Mouse (Mus musculus) limb, embryonic 15.5 days (tissue): ENCODE results near the gene Etl4. TPM values are rescaled to one million over a fixed set of nuclear protein-coding genes. Genes with fewer than 3 reads are reported as not detected.
"Not testable (repeated sequence)": the region's sequence is repeated elsewhere in the genome, so short reads cannot be mapped to it uniquely, and the experiment has no call there.

Experiments
- ATAC-seq: fragments of 200-750 bp; cut with Nextera tagmentation; 2 replicates; pipeline ENCODE4 v1.8.0; 2017; ENCODE audit warnings: low read depth, moderate TSS enrichment; ENCODE audit not compliant: insufficient number of reproducible peaks, low FRiP score, low TSS enrichment
- H3K27ac ChIP-seq: fragments of 300-500 bp; sonication (generic); 2 replicates; pipeline ENCODE4 v1.5.1; 2015; ENCODE audit warnings: moderate library complexity, mild to moderate bottlenecking, inconsistent platforms
- H3K27me3 ChIP-seq: fragments of 300-500 bp; sonication (generic); 2 replicates; pipeline ENCODE4 v1.6.1; 2015; ENCODE audit warnings: inconsistent platforms
- H3K36me3 ChIP-seq: fragments of 300-500 bp; sonication (generic); 2 replicates; pipeline ENCODE4 v1.6.1; 2015; ENCODE audit warnings: inconsistent platforms
- H3K4me1 ChIP-seq: fragments of 300-500 bp; sonication (generic); 2 replicates; pipeline ENCODE4 v1.6.1; 2015; ENCODE audit warnings: inconsistent platforms
- H3K4me2 ChIP-seq: fragments of 300-500 bp; sonication (generic); 2 replicates; pipeline ENCODE4 v1.6.1; 2015; ENCODE audit warnings: mild to moderate bottlenecking, inconsistent platforms
- H3K4me3 ChIP-seq: fragments of 300-500 bp; sonication (generic); 2 replicates; pipeline ENCODE4 v1.5.1; 2015; ENCODE audit warnings: mild to moderate bottlenecking, inconsistent platforms
- H3K9ac ChIP-seq: fragments of 300-500 bp; sonication (generic); 2 replicates; pipeline ENCODE4 v1.6.1; 2015; ENCODE audit warnings: inconsistent platforms
- H3K9me3 ChIP-seq: fragments of 300-500 bp; sonication (generic); 2 replicates; pipeline ENCODE4 v1.6.1; 2016; ENCODE audit warnings: inconsistent platforms
- WGBS: fragments of 180-500 bp; shearing (Covaris S2); methylation state at CpG from one replicate; pipeline ENCODE4 v1.1.7; 2015; 5-methylcytosine and 5-hydroxymethylcytosine counted together
- polyA plus RNA-seq: library from polyadenylated mRNA; unstranded; fragments of >200 nt; fragmentation: Nextera tagmentation; extraction: Ambion mirVana; gene quantifications from 2 replicates; pipeline ENCODE4 v1.2.1, GENCODE M21; 2015

Etl4 gene
- polyA plus RNA-seq, 1 experiment from 2014 or later: 33.5 TPM

DNA sequence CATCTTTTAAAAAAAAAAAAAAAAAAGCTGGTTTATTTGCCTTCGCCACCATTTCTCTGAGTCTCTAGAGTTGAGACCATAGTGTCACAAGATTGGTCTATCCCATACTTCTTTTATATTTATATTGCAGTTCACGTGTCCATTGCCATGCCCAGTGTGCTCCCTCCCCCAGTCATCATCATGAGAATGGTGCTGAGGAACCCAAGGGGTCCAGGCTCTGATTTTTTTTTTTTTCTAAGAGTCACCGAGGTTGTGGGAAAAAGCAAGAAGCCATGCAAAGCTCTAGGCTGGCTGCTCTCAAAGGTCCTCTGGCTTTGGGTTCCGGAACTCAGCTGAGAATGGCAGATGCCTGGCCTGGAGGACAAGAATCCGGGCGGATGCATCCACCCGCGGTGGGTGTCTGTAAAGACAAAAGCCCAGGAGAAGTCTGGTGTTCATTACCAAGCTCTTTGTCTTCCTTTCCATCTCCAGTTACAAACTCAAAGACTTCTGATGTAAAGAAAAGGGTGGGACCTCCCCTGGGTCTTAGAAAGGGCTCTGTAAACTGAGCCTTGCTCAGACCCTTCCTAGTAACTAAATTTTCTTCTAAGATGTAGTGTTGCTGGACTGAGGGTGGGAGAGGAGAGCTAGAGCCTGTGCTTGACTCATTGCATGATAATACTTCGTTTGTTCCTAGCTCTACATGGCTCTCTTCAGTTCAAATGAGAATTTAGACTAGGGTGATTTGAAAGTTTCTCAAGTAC, 745.2 kb downstream of the Etl4 start:
- 44% methylated on average over 9 of the region's 9 CpGs for WGBS

DNA sequence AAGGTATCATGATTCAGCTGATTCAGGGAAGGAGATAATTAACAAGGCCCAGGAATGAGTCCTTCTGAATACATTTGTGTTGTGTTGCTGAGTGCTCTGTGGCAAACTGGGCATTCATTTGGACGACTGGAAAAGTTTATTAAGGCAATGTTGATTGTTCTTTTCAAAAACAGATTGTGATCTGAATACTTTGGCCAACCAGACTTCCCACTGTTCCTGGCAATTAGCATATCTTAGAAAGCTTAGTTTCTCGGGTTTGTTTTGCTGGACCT, 745.7 kb downstream of the Etl4 start:
- WGBS: 31% methylated on average over 2 of the region's 2 CpGs
- H3K4me3 ChIP-seq: no peak overlapping the region
- no peaks in the 10 kb centered on the region for H3K27me3 ChIP-seq
- no peak overlapping the region for H3K27ac ChIP-seq
- no peak overlapping the region for H3K9ac ChIP-seq
- no peaks in the 10 kb centered on the region for H3K9me3 ChIP-seq
- H3K36me3 ChIP-seq: no peaks in the 10 kb centered on the region
- H3K4me1 ChIP-seq: peaks cover 5% of the 10 kb centered on the region; the same call in 1 of the 2 replicates
- no peak overlapping the region for H3K4me2 ChIP-seq
- no peak for ATAC-seq

More for the DNA sequence above, 745.2 kb downstream of the Etl4 start:
- H3K36me3 ChIP-seq: no peaks in the 10 kb centered on the region
- H3K9me3 ChIP-seq: no peaks in the 10 kb centered on the region
- H3K4me1 ChIP-seq: peaks cover 9% of the 10 kb centered on the region
- H3K9ac ChIP-seq: no peak overlapping the region
- no peaks in the 10 kb centered on the region for H3K27me3 ChIP-seq
- ATAC-seq: no peak
- H3K27ac ChIP-seq: no peak overlapping the region
- H3K4me3 ChIP-seq: no peak overlapping the region
- no peak overlapping the region for H3K4me2 ChIP-seq

DNA sequence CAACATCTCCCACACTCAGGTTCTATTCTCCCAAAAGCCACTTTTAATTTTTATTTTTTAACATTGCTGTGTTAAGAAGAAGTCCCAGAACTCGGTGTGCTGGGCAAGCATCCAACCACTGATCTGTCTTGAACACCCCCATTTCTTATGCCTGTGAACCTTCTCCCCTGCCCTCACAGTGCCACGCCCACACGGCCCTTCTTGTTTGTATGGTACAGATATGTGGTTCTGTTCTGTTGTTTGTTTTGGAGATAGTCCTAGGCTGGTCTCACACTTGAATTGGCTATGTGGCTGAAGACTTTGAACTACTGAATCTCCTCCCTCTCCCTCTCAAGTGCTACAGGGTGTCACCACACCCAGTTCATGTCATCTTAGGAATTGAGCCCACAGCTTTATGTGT, 748.3 kb downstream of the Etl4 start:
- Histone ChIP-seq H3K9me3 (no peaks in the 10 kb centered on the region), H3K27me3 (no peaks in the 10 kb centered on the region), H3K4me2 (no peak overlapping the region), H3K9ac (no peak overlapping the region), H3K27ac (no peak overlapping the region), H3K4me1 (peaks cover 5% of the 10 kb centered on the region; the same call in 1 of the 2 replicates), H3K4me3 (no peak overlapping the region), H3K36me3 (no peaks in the 10 kb centered on the region)
- 78% methylated on average over 3 of the region's 3 CpGs for WGBS
- ATAC-seq: no peak

DNA sequence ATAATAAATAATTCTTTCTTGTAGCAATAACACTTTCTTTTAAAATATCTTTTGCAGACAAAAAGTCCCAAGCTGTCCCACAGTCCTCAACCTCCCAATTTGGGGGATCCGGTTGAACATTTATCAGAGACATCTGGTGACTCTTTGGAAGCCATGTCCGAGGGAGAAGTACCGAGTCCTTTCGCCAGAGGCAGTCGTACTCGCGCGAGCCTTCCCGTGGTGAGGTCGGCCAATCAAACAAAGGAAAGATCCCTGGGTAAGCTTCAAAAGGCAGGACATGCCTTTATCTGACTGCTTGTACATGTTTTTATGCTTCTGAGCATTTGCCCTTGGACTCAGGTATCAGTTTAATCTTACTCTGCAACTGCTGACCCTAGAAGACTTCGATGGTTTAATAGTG, 752.3 kb downstream of the Etl4 start:
- H3K9ac ChIP-seq: no peak overlapping the region

DNA sequence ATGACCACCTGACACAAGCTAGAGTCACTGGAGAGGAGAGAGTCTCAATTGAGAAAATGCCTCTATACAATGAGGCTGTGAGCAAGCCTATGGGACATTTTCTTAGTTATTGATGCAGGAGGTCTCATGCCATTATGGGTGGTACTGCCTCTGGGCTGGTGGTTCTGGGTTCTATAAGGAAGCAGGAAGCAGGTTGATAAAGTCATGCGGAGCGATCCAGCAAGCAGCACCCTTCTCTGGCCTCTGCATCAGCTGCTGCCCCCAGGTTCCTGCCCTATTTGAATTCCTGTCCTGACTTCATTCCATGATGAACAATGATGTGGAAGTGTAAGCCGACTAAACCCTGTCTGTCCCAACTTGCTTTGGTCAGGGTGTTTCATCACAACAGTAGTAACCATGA, 753.1 kb downstream of the Etl4 start:
- H3K9me3 ChIP-seq: no peaks in the 10 kb centered on the region
- H3K4me1 ChIP-seq: 0 out of 2 replicates have a peak, but pooled peaks cover 9% of the 10 kb centered on the region
- H3K9ac ChIP-seq: no peak overlapping the region
- no peak overlapping the region for H3K27ac ChIP-seq
- H3K4me2 ChIP-seq: no peak overlapping the region
- no peak for ATAC-seq
- WGBS: 83% methylated on average over 3 of the region's 3 CpGs
- no peak overlapping the region for H3K4me3 ChIP-seq
- no peaks in the 10 kb centered on the region for H3K36me3 ChIP-seq
- no peaks in the 10 kb centered on the region for H3K27me3 ChIP-seq

More for the DNA sequence above, 752.3 kb downstream of the Etl4 start:
- H3K4me1 ChIP-seq: 0 out of 2 replicates have a peak, but pooled peaks cover 9% of the 10 kb centered on the region
- WGBS: 91% methylated on average over 11 of the region's 11 CpGs
- H3K36me3 ChIP-seq: no peaks in the 10 kb centered on the region
- no peak overlapping the region for H3K4me2 ChIP-seq
- no peaks in the 10 kb centered on the region for H3K27me3 ChIP-seq
- no peak for ATAC-seq
- H3K27ac ChIP-seq: no peak overlapping the region
- no peak overlapping the region for H3K4me3 ChIP-seq
- H3K9me3 ChIP-seq: no peaks in the 10 kb centered on the region

DNA sequence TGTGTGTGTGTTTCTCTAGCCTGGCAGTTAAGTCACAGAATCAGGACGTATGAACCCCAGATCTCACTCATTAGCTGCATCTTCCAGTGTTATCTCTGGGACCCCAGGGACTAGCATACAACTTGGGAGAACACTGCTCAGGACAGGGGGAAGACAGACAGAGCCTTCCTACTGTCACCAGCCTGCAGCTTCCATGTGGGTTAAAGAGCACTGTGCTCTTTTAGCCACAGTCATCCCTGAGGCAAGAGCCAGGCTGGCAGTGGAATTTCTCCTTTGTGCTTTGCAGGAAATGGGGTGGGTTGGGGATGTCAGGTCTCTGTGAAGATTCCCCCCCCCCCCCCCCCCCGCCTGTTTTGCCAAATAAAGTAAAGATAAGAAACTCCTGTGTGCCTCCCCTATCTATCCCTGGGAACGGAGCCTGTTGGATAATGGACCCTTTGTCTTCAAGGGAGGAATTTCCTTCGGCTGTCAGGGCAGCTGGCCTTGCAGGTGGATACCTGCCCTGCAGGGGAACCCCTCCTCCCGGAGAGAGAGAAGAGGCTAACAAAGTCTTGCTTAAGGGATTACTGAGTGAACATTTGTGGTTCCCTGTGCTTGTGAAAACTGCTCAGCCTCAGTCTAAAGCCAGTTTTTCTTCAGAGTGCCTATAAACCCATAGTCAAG, 755.9 kb downstream of the Etl4 start:
- WGBS: 31% methylated on average over 4 of the region's 5 CpGs
- H3K9ac ChIP-seq: no peak overlapping the region
- no peaks in the 10 kb centered on the region for H3K9me3 ChIP-seq
- H3K4me3 ChIP-seq: no peak overlapping the region
- H3K4me1 ChIP-seq: 0 out of 2 replicates have a peak, but pooled peaks cover 9% of the 10 kb centered on the region
- no peaks in the 10 kb centered on the region for H3K27me3 ChIP-seq
- H3K27ac ChIP-seq: no peak overlapping the region
- no peaks in the 10 kb centered on the region for H3K36me3 ChIP-seq
- H3K4me2 ChIP-seq: no peak overlapping the region
- no peak for ATAC-seq

DNA sequence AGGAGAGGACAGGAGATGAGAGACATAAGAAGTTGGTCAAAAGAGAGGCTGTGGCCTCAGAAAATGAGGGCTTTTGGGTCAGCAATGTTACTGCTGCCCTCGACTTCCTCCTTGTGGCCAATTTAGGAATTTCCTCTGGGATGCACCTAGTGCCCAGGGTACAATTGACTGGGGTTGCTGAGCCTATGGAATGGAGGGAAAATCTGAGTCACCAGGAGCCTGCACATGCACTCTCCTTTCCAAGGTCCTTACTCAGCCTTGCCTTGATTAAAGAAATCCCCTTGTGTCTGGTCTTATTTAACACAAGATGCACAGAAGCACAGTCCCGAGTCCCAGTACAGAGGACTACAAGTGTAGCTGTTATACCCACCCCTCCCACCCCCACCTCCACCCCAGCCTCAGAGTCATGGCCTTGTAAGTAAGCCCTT, 756.5 kb downstream of the Etl4 start:
- no peaks in the 10 kb centered on the region for H3K36me3 ChIP-seq
- WGBS: 38% methylated on average over 2 of the region's 2 CpGs

DNA sequence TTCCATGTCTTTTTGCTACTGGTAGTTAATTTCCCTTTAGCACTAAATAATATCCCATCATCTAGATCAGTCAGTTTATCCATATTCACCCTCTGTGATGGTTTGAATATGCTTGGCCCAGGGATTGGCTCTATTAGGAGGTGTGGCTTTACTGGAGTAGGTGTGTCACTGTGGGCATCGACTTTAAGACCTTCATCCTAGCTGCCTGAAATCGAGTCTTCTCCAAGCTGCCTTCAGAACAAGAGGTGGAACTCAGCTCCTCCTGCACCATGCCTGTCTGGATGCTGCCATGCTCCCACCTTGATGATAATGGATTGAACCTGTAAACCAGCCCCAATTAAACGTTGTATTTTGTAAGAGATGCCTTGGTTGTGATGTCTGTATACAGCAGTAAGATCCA, 758.3 kb downstream of the Etl4 start:
- H3K9ac ChIP-seq: no peak overlapping the region
- no peak overlapping the region for H3K4me2 ChIP-seq
- H3K4me3 ChIP-seq: no peak overlapping the region
- no peaks in the 10 kb centered on the region for H3K36me3 ChIP-seq
- 89% methylated on average over 3 of the region's 3 CpGs for WGBS
- H3K4me1 ChIP-seq: 0 out of 2 replicates have a peak, but pooled peaks cover 15% of the 10 kb centered on the region
- no peak for ATAC-seq
- H3K9me3 ChIP-seq: no peaks in the 10 kb centered on the region
- H3K27ac ChIP-seq: no peak overlapping the region
- no peaks in the 10 kb centered on the region for H3K27me3 ChIP-seq

More for the DNA sequence above, 756.5 kb downstream of the Etl4 start:
- Histone ChIP-seq H3K4me3 (no peak overlapping the region), H3K4me2 (no peak overlapping the region), H3K27ac (no peak overlapping the region), H3K27me3 (no peaks in the 10 kb centered on the region), H3K9me3 (no peaks in the 10 kb centered on the region), H3K9ac (no peak overlapping the region), H3K4me1 (0 out of 2 replicates have a peak, but pooled peaks cover 9% of the 10 kb centered on the region)
- no peak for ATAC-seq

DNA sequence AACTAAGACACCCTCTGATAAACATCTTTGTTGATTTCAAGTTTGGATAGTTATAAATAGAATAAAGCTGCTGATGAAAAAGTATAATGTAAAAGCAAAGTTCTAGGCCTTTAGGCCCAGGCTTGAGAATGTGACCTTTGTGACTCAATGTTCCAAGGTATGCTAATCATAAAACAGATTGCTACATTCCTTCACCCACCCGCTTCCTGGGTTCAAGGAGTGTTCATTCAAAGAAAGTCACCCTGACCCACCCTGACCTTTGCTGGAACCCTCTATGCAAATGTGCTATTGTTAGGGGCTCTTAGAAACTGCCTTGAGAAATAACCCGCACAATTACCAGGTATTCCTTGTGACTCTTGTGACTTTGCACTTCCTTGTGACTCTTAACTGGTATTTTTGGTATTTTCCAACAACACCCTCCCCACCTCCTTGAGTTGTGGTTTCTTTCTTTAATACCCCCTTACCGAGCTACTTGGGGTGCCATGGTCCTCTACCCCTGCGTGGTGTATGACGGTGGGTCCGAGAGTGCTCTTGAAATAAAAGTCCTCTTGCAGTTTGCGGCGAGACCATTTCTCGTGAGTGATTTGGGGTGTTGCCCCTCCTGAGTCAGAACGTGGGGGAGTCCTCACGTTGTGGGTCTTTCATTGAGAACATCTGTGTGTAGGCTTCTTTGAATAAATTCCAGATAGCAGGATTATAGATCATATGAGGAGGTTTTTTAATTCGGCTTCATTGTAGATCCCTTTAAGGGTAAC, 758.9 kb downstream of the Etl4 start:
- not testable (repeated sequence) for ATAC-seq
- 78% methylated on average over 12 of the region's 12 CpGs for WGBS

DNA sequence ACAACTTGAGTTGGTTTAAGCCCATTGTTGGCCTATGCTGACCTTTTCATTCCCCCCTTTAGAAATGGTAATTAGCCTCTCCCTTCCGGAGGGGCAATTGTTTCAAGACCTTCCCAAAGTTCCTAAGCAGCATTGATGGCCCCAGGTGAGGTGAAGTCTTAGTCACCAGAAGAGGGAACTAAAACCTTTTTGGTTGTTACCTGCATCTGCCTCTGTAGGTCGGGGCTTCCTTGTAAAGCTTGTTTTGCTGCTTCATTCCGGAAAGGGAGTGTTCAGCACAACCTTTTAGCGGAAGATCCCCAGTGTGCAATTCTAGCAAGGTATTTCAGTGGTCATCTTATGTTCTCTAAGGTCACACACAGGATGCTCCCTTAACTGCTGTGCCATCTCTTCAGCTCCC, 759.8 kb downstream of the Etl4 start:
- Histone ChIP-seq H3K27ac (no peak overlapping the region), H3K27me3 (no peaks in the 10 kb centered on the region), H3K4me1 (0 out of 2 replicates have a peak, but pooled peaks cover 17% of the 10 kb centered on the region), H3K9ac (no peak overlapping the region), H3K36me3 (no peaks in the 10 kb centered on the region), H3K9me3 (no peaks in the 10 kb centered on the region), H3K4me2 (no peak overlapping the region), H3K4me3 (no peak overlapping the region)
- ATAC-seq: no peak
- 72% methylated on average over 4 of the region's 4 CpGs for WGBS

More for the DNA sequence above, 758.9 kb downstream of the Etl4 start:
- not testable (repeated sequence) for H3K9me3 ChIP-seq, H3K27me3 ChIP-seq, H3K36me3 ChIP-seq, H3K27ac ChIP-seq, H3K4me2 ChIP-seq, H3K9ac ChIP-seq, H3K4me3 ChIP-seq
- 0 out of 2 replicates have a peak, but pooled peaks cover 17% of the 10 kb centered on the region for H3K4me1 ChIP-seq

DNA sequence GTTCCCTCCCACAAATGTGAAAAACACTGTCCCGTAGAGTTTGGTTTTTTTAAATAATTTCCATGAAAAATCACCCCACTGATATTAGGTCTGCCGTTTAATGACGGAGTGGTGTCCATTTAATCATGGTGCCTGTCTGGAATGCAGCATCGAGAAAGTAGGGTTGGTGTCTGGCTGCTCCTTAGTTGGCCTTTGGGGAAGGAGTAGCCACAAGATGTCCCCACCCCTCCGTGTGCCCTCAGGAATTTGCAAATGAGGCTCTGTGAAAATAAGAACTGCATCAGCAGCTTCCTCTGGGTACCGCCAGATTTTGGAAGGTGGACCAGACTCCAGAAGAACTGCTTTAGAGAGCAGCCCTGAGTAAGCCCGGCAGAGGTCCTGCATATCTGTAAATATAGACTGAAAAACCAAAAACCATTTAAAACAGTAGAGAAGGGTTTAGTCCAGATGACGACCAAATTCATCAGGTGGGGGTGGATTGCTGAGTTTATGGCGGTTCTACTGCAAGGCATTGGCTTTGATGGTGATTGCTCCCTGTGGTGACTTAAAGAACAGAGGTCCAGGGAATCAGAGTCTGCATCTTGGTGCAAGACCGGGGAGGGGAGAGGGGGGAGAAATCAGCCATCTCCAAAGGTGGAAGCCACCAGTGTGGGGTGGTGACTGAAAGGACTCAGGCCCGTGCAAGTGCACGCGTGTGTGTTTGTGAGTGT, 762.1 kb downstream of the Etl4 start:
- Histone ChIP-seq H3K4me2 (no peak overlapping the region), H3K27ac (no peak overlapping the region), H3K9ac (no peak overlapping the region), H3K9me3 (no peaks in the 10 kb centered on the region), H3K4me1 (0 out of 2 replicates have a peak, but pooled peaks cover 8% of the 10 kb centered on the region), H3K4me3 (no peak overlapping the region), H3K36me3 (no peaks in the 10 kb centered on the region), H3K27me3 (no peaks in the 10 kb centered on the region)
- ATAC-seq: no peak
- 39% methylated on average over 13 of the region's 13 CpGs for WGBS
